Mouse (Mus musculus): ENCODE data around the gene Evx2. TPM values are rescaled to one million over a fixed set of nuclear protein-coding genes. Genes with fewer than 3 reads are reported as not detected.

Gene Evx2
- total and polyA plus RNA-seq, 3 experiments = not detected

DNA sequence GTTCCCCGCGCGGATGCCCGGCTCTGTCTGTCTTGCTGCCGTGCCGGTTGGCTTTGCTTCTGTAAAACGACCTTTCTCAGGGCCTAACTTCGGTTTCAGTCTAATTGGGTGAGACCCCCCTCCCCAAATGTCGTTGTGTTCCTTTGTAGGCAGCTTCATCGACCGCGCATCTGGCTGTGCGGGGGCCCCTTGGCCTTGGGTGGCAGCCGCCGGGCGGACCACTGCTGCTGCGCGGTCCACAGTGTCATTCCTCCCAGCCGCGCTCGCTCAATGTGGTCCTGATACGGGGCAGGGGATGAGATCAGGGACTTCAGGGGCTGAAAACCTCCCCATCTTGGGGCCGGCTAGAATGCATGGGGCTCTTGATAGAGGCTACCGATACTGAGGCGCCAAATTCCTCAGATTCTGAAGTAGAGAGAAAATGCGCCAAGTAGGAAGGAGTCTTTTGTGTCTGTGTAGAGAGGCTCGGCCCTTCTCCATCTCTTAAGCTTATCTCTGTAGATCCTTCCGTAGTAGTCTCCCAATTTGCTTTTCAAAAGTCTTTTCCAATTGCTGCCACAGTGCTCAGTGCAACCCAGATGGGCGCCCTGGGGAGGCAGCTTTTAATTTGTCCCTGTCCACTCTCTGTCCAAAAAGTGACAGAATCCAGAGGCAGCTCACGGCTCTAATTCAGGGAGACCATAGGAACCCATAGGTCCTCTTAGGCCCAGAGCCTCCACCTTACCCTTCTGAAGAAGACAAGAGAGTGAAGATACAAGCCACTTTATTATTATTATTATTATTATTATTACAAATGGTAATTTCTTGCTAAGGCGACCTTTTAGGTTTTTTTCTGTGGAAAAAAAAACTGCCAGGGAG is 28.6 kb upstream of the Evx2 start:
- H3K27ac ChIP-seq (ENCODE audit: control insufficient read depth, low read depth, low read length) = no peak overlapping the region
- no peaks in the 10 kb centered on the region for H3K79me2 ChIP-seq (ENCODE audit: control insufficient read depth, insufficient read depth, low read length, poor library complexity)
- no peak overlapping the region for H3K4me3 ChIP-seq (ENCODE audit: control insufficient read depth in 1 of 2, insufficient read depth in 1 of 2, low read depth in 2 of 2, low read length in 2 of 2)
- no peaks in the 10 kb centered on the region for H3K4me1 ChIP-seq (ENCODE audit: control insufficient read depth in 1 of 2, insufficient read depth in 2 of 2, low read length in 2 of 2)
- H3K9me3 ChIP-seq (replicated peaks; ENCODE audit: insufficient read depth, low read length) = no peaks in the 10 kb centered on the region
- H3K9ac ChIP-seq (ENCODE audit: control insufficient read depth, low read depth, low read length, poor library complexity, severe bottlenecking) = no peak overlapping the region
- no peaks in the 10 kb centered on the region for H3K36me3 ChIP-seq (ENCODE audit: control insufficient read depth in 1 of 2, insufficient read depth in 2 of 2, low read length in 2 of 2)
- H3K27me3 ChIP-seq (ENCODE audit: control insufficient read depth in 1 of 2, insufficient read depth in 2 of 2, low read length in 2 of 2) = peaks cover 0 to 2% of the 10 kb centered on the region in 2 experiments; a peak in 3 of 4 replicates
- no peak for DNase-seq (ENCODE audit: low read depth, low spot score)
- TF ChIP-seq MYB (IDR thresholded peaks at IDR 0.05; ENCODE audit: low read depth, low read length) = no peak
- no peak for TF ChIP-seq MXI1 (IDR thresholded peaks at IDR 0.05; ENCODE audit: low read depth, low read length)
- no peak for TF ChIP-seq SIN3A (IDR thresholded peaks at IDR 0.05; ENCODE audit: low read length)
- no peak for TF ChIP-seq ZKSCAN1 (IDR thresholded peaks at IDR 0.05; ENCODE audit: low read depth, low read length)
- TF ChIP-seq MEF2A (IDR thresholded peaks at IDR 0.05; ENCODE audit: extremely low read depth, insufficient replicate concordance, low read depth, low read length, poor library complexity, severe bottlenecking) = no peak
- no peak for TF ChIP-seq E2F4 (IDR thresholded peaks at IDR 0.05; ENCODE audit: borderline replicate concordance, low read depth, low read length)
- TF ChIP-seq NRF1 (IDR thresholded peaks at IDR 0.05; ENCODE audit: insufficient read depth, low read depth, low read length, poor library complexity, severe bottlenecking) = no peak
- no peak for TF ChIP-seq TBP (IDR thresholded peaks at IDR 0.05; ENCODE audit: low read depth, low read length)
- no peak for TF ChIP-seq ZC3H11A (IDR thresholded peaks at IDR 0.05; ENCODE audit: low read depth, low read length)
- no peak for TF ChIP-seq BHLHE40 (IDR thresholded peaks at IDR 0.05; ENCODE audit: borderline replicate concordance, low read depth, low read length)
- TF ChIP-seq POLR2AphosphoS2 (IDR thresholded peaks at IDR 0.05; ENCODE audit: low read length) = no peak
- TF ChIP-seq GATA1 (IDR thresholded peaks at IDR 0.05; ENCODE audit: low read depth, low read length) = no peak
- no peak for TF ChIP-seq RCOR1 (IDR thresholded peaks at IDR 0.05; ENCODE audit: low read depth, low read length)
- TF ChIP-seq MAZ (IDR thresholded peaks at IDR 0.05; ENCODE audit: low read depth, low read length) = no peak
- no peak for TF ChIP-seq POLR2AphosphoS5 (IDR thresholded peaks at IDR 0.05; ENCODE audit: borderline replicate concordance, low read depth, low read length)
- TF ChIP-seq KAT2A (conservative IDR thresholded peaks at IDR 0.05; ENCODE audit: low read depth, low read length) = no peak

DNA sequence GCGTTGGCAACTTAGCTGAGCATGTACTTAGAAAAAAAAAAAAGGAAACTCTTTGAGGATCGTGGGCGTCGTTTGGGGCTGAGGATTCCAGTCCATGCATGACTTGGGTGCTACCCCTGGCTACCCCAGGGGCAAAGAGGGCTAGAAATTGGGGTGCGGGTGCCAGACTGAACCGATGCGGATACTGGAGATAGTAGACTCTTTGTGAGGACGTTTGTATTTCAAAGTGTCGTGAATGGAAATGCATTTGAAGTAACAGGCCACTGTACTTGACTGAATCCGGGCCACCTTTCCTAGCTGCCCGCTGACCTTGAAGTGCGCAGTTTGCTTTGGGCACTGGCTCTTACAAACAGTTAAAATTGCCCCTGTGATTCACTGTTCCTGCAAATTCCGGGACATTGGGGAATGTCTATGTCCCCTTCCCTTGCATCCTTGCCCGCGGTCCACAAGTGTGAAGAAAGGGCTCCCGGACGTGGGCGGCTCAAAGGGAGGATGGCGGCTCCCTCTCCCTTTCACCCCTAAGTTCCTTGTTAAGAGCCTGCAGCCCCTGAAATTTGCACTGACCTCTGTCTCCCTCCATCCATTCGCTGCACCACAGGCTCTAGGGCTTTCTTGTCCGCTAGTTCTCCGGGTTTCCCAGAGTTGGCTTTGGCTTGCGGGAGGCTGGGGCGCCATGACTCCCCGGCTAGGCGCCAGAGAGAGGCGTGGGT is 27.8 kb upstream of the Evx2 start:
- Histone ChIP-seq H3K27ac (ENCODE audit: control insufficient read depth, low read depth, low read length) (no peak overlapping the region), H3K9me3 (replicated peaks; ENCODE audit: insufficient read depth, low read length) (no peaks in the 10 kb centered on the region), H3K27me3 (ENCODE audit: control insufficient read depth in 1 of 2, insufficient read depth in 2 of 2, low read length in 2 of 2) (peaks cover 0 to 2% of the 10 kb centered on the region in 2 experiments; a peak in 3 of 4 replicates), H3K9ac (ENCODE audit: control insufficient read depth, low read depth, low read length, poor library complexity, severe bottlenecking) (no peak overlapping the region), H3K4me1 (ENCODE audit: control insufficient read depth in 1 of 2, insufficient read depth in 2 of 2, low read length in 2 of 2) (no peaks in the 10 kb centered on the region), H3K4me3 (ENCODE audit: control insufficient read depth in 1 of 2, insufficient read depth in 1 of 2, low read depth in 2 of 2, low read length in 2 of 2) (no peak overlapping the region), H3K36me3 (ENCODE audit: control insufficient read depth in 1 of 2, insufficient read depth in 2 of 2, low read length in 2 of 2) (no peaks in the 10 kb centered on the region), H3K79me2 (ENCODE audit: control insufficient read depth, insufficient read depth, low read length, poor library complexity) (no peaks in the 10 kb centered on the region)
- no peak for DNase-seq (ENCODE audit: low read depth, low spot score)
- no peak for TF ChIP-seq E2F4 (IDR thresholded peaks at IDR 0.05; ENCODE audit: borderline replicate concordance, low read depth, low read length)
- no peak for TF ChIP-seq MAFK (IDR thresholded peaks at IDR 0.05; ENCODE audit: borderline replicate concordance, low read depth, low read length)
- no peak for TF ChIP-seq MEF2A (IDR thresholded peaks at IDR 0.05; ENCODE audit: extremely low read depth, insufficient replicate concordance, low read depth, low read length, poor library complexity, severe bottlenecking)
- TF ChIP-seq GATA1 (IDR thresholded peaks at IDR 0.05; ENCODE audit: low read depth, low read length) = no peak
- no peak for TF ChIP-seq MAX (IDR thresholded peaks at IDR 0.05; ENCODE audit: low read length)
- no peak for TF ChIP-seq ZMIZ1 (IDR thresholded peaks at IDR 0.05; ENCODE audit: low read depth, low read length)
- TF ChIP-seq POLR2AphosphoS2 (IDR thresholded peaks at IDR 0.05; ENCODE audit: low read length) = no peak
- TF ChIP-seq SMC3 (IDR thresholded peaks at IDR 0.05; ENCODE audit: low read depth, low read length) = no peak
- no peak for TF ChIP-seq USF2 (IDR thresholded peaks at IDR 0.05; ENCODE audit: borderline replicate concordance in 1 of 2, insufficient read depth in 1 of 2, low read depth in 1 of 2, low read length in 2 of 2)
- no peak for TF ChIP-seq CTCF (IDR thresholded peaks at IDR 0.05 in 2 of 3, conservative IDR thresholded peaks at IDR 0.05 in 1 of 3; ENCODE audit: control insufficient read depth in 1 of 3, insufficient read depth in 1 of 3, low read depth in 2 of 3, low read length in 3 of 3, poor library complexity in 1 of 3, severe bottlenecking in 1 of 3)
- no peak for TF ChIP-seq GABPA (IDR thresholded peaks at IDR 0.05; ENCODE audit: low read depth, low read length)
- no peak for TF ChIP-seq ZNF384 (IDR thresholded peaks at IDR 0.05; ENCODE audit: low read depth, low read length)
- TF ChIP-seq NELFE (IDR thresholded peaks at IDR 0.05; ENCODE audit: low read depth, low read length) = no peak
- no peak for TF ChIP-seq NRF1 (IDR thresholded peaks at IDR 0.05; ENCODE audit: insufficient read depth, low read depth, low read length, poor library complexity, severe bottlenecking)
- no peak for TF ChIP-seq TCF12 (IDR thresholded peaks at IDR 0.05; ENCODE audit: low read depth, low read length)
- no peak for TF ChIP-seq KAT2A (conservative IDR thresholded peaks at IDR 0.05; ENCODE audit: low read depth, low read length)
- no peak for TF ChIP-seq ETS1 (IDR thresholded peaks at IDR 0.05; ENCODE audit: low read depth, low read length)
